Mouse (Mus musculus): Measurements from ENCODE around the gene Rbm6. TPM values are rescaled to one million over a fixed set of nuclear protein-coding genes. Genes with fewer than 3 reads are reported as not detected.
A peak's percentile ranks its signal among the peaks of the same experiment; 100 is the strongest.

The Rbm6 gene
- total RNA-seq, 4 experiments from 2014 or later = 51.7 to 91.6 (median 58.9) TPM

DNA sequence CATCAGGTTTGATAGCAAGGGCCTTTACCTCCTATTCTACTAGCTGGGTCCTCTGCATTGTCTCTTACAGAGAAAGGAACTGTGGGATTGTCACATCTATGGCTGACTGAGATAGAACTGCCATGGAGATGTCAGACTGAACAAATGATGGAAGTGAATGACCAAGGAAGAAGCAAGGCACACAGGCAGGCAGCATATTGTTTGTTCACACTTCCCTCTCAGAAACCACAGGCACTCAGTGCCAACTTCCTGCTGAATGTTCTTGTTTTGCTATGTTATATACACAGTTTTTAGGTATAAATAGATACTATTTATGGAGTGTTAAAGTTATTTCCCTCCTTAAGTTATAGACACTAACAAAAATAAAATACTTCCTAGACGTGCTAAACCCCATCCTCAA is 125.7 kb downstream of the Rbm6 start:
- DNase-seq = no peak

DNA sequence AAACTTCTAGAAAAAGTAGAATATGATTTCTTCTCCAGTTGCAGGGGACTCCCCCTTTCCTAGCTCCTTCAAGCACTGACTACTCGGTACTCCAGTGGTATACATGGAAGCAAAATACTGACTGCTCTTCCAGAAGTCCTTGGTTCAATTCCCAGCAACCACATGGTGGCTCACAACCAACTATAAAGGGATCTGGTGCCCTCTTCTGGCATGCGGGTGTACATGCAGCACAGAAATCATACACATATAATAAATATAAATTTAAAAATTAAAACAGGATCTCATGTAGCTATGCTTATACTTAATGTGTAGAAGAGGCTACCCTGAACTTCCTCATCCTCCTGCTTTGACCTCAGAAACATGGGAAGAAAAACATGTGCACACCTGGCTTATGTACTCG is 126.4 kb downstream of the Rbm6 start:
- DNase-seq = no peak

DNA sequence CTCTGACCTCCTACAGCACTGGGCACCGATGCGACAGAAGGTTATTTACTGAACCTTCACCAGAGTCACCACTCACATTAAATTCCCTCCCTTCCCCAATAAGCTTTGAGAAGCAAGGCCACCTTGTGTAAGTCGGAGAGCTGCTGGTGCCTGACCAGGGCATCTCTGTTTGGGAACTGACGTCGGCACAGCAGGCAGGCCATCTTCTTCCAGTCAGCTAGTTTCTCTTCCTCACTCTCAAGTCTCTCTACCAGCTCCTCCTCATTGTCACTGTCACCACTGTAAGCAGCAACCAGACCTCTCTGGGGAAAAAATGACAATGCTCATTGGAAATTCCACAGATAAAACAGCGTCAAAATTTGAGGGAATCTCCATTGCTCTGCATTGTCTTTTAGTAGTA is 129.0 kb downstream of the Rbm6 start:
- DNase-seq = no peak

DNA sequence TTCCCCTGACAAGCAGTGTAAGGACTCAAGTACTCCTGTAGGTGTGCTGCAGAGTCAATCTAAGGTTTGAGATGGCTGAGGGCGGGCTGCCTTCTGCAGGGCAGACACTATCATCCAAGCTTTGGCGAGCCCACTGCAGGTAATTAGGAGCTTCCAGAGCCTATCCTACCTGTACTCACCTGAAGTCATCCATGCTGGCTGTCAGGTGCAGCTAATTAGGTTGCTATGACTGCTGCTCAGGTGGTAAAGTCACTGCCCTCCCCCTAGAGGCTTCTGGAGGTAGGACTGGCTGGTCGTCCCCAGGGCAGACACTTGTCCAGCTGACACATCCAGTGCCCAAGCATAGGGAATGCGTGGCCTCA is 134.2 kb downstream of the Rbm6 start:
- no peak for DNase-seq

DNA sequence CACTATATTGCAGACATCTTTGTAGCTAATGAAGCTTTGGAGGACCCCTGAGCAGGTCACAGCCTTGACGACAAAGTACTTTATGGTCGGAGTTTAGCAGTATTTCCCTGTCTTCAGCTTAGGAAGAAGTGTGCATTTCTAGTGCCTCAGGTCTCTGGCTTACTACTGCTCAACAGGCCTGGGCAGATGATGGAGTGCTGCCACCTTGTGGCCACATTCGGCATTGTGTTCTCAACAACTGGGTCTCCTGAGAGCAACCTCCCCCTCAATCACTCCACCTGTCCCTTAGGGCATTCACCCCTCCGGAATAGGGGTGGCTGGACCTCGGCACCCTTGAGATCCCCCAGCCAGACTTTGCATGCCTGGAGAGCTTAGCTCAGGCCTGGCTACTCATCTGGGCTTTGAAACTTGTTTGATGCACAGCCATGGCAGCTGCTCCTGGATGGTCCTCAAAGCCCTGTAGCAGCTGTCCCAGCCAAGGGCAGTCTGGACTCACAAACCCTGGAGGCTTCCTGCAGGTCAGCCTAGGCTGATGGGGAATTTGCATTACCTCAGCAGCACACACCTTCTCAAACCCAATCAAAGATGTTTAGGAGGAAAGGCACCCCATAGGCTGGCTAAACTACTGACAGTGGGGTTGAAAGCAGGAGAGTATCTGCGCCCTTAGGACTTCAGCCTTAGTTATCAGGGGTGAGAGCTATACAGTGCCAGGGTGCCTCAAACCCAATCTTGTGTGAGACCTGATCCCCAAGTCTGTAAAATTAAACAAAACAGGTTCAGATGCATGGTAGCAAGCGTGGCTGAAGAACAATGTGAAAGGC is 134.8 kb downstream of the Rbm6 start:
- peak; percentile 71 for DNase-seq

DNA sequence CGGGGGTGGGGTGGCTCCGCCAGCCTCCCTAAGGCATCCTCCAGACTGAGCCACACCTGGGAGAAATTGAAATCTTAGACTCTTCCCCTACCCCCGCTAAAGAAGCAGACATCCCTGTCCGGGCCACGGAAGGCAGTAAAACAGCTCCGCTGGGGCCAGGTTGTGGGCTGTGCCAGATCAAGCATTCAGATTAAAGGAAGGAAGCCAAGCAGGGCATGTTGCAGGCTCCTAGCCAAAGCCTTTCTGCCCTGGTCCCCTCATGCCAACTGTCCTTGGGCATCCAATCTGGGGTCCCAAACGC is 136.9 kb downstream of the Rbm6 start:
- DNase-seq = no peak

DNA sequence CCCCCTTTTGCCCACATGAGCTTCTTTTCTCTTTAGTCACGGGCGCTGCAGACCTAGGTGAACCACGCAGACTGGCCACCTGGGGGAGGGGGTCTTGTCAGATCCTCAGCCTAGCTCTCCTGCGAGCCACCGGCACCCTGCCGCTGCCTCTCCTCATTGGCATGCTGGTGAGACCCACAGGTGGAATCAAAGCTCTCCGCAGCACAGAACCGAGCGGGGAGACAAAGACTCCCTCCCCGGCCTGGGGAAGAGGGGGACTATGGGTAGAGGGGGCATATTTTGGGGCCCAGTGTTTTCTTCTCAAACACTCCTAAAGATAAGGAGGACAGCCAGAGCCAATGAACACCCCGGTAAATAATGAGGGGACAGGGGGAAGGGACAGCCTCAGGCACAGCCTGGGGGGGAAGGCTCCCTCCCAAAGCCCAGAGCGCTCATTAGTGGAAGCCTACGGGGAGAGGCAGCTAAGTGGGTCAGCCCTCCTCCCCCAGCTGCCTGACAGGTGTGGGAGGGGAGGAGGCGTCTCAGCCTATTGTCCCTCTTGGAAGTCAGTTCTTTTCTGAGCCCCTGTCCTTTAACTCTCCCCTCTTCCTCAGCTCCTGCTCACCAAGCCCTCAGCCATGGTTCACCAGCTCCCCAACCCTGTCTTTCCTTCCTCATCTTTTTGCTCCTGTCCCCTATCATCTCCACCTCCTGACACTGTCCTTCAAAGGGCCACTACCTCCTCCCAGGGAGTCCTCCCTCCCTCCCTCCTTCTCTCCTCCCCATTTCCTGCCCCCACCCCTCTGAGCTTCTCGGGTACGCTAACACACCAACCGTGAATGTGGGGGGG is 137.5 kb downstream of the Rbm6 start:
- DNase-seq = no peak

DNA sequence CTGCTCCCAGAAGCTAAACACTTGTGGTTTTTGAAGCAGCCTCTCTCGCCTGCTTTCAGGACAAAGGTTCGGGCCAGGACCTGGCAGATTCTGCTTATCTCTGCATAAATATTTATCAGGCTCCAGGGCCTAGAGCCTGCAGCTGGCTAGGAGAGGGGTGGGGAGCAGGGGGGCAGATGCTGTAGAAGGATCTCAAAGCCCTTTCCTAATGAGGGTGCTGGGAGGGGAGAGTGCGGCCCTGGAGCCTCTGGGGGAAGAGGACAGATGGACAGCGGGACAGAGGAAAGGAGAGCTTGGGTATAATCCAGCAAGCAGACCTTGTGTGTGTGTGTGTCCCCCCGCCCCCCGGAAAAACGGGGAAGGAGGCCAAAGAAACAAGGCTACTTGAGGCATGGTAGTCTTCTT is 138.5 kb downstream of the Rbm6 start:
- no peak for DNase-seq

DNA sequence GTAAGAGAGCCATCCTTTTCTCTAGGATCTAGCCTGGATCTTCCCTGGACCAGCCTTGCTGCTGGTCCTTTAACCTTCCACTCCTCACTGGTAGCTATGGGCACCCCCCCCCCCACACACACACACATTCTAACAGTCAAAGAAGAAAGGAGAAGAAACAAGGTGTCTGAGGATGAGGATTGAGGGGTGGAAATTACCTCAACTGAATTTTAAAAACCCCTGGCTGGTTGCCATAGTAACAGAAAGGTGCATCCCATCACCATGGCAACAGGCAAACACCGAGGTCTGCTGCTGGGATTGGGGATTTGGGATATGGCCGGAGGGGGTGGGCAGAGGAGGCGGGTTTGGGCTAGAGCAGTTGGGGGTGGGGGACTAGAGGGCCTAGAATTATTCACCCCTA is 143.3 kb downstream of the Rbm6 start:
- no peak for DNase-seq

DNA sequence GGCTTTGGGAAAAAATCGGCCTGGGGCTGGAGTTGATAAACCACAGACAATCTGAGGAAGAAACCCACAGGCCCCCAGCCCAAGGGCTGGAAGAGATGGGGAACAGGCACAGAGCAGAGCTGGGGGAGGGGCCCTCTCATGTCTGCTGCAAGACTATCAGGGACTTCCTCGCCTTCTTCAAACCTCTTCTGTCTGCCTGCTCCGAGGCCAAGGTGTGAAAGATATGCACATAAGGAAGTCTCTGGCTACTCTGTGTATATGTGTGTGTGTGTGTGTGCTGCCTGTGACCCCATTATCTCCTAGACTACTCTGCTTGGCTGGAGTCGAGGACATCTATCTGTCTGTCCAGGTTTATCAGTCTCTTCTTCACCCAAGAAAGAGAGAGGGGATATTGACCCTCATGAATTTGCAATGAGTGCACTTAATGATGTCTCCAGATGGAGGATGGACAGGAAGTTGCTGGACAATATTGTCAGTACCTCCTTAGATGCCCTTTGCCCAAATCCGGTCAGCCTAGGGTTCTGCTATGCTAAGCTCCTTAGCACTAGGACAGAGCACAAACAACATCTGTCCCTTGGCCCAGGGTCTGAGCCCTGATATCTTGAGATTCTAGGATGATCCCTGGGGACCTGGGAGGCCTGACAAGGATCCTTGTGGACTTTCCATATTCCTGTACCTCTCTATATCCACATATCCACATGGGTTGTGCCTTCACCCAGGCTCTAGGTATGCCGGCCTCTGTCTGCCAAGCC is 143.9 kb downstream of the Rbm6 start:
- DNase-seq = no peak

DNA sequence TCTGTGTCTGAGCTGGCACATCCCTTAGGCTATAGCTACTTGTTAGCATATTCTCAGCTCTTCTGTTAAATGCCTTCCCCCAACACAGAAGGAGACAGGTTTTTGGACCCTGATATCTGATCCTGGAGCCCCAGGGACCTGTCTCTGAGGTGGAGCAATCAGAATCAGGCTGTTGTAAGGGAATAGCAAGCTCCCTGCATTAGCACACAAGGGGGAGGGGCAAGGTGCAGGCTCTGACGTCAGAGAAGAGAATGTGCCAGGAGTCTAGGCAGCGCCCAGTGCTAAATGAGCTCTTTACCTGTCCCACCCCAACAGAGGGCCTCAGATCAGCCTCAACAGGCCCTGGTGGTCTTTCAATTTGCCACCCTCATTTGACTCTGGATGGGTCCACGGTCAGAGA is 146.0 kb downstream of the Rbm6 start:
- DNase-seq = no peak

DNA sequence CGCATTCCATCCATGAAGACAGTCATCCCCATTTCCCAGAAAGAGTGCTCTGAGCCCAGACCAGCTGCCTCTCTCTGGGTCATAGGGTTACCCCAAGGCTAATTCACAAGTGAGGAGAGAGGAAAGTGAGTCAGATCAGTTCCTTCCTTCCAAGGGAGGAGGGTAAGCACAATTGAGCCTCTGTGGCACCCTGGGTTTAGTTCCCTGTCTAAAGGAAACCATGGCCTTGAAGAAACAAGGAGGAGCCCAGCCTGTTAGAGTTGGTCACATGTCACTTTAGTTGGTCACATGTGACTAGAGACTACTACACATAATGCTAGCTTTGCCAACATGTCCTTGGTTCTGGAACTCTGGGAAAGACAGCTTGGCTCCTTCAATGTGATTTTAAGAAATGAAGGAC is 148.2 kb downstream of the Rbm6 start:
- DNase-seq = no peak

DNA sequence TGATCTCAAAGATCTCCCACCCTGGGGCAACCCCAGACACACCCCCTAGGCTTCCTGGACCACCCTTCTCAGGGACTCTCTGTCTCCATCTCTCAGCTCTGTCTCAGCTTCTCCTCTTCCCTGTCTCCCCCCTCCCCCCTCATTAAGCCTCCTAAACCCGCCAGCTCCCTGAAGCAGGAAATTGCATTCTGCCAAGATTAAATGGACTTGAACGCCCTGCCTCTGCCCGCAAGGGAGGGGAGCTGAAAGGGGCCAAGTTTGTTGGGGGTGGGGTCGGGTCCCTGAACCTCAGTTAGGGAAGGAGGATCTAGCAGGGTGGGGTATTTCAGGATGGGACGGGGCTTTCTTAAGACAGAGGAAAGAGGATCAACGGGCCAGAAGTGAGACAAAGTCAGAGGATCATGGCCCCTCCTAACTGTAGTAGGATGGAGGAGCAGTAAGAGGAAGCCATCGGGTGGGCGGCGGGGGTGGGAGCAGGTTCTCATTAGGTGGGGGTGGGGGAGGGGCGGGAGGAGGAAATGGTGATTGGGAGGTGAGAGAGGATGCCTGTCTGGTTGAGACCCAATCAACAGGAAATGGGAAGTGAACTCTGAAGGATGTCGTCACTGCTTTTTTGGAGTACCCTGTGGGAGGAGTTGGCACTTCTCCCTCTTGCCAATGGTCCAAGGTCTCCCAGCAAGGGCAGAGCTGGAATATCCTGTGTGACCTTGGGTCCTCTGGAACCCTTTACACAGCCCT is 149.1 kb downstream of the Rbm6 start:
- DNase-seq = peak; percentile 77

Other genes starting within 250 kb of the Rbm6 start
- gene Gnai2, start 237.9 kb downstream of the Rbm6 start, total RNA-seq (2022) = 100 to 1,000 TPM; 229 to 382 (median 295) TPM
- gene Slc38a3, start 203.7 kb downstream of the Rbm6 start, total RNA-seq (2022) = 1 to 10 TPM in 1 of 4 experiments, under 1 TPM in 3; 0.31 to 2.2 (median 0.74) TPM
- gene Gnat1, start 193.5 kb downstream of the Rbm6 start, total RNA-seq (2022) = under 1 TPM in 1 of 4 experiments, not detected in 3; 0.74 TPM
- gene Sema3f, start 162.8 kb downstream of the Rbm6 start, total RNA-seq (2022) = 10 to 100 TPM; 25.0 to 41.2 (median 29.8) TPM
- 100 to 1,000 TPM in 2 of 4 experiments, 10 to 100 TPM in 2; 91.2 to 204 (median 127) TPM for gene Rbm5, start 102.2 kb downstream of the Rbm6 start, total RNA-seq (2022)
- 10 to 100 TPM; 19.5 to 22.1 (median 20.1) TPM for gene Mon1a, start 14.9 kb upstream of the Rbm6 start, total RNA-seq (2022)
- gene Mst1r, start 33.6 kb upstream of the Rbm6 start, total RNA-seq (2022) = 10 to 100 TPM; 10.3 to 28.6 (median 17.9) TPM
- gene Actl11, start 55.2 kb upstream of the Rbm6 start, total RNA-seq (2022) = not detected
- 10 to 100 TPM in 2 of 4 experiments, 1 to 10 TPM in 2; 6.4 to 11.1 (median 9.7) TPM for gene Camkv, start 62.4 kb upstream of the Rbm6 start, total RNA-seq (2022)
- gene Traip, start 76.9 kb upstream of the Rbm6 start, total RNA-seq (2022) = 1 to 10 TPM; 2.2 to 7.0 (median 4.2) TPM
- gene Uba7, start 102.3 kb upstream of the Rbm6 start, total RNA-seq (2022) = 10 to 100 TPM; 17.4 to 48.9 (median 25.9) TPM
- gene Gm20661, start 109.8 kb upstream of the Rbm6 start, total RNA-seq (2022) = under 1 TPM in 3 of 4 experiments, not detected in 1; 0.32 to 0.43 (median 0.37) TPM
- gene Inka1, start 112.6 kb upstream of the Rbm6 start, total RNA-seq (2022) = 1 to 10 TPM; 4.7 to 6.0 (median 5.0) TPM
- gene Cdhr4, start 119.3 kb upstream of the Rbm6 start, total RNA-seq (2022) = 1 to 10 TPM in 2 of 4 experiments, under 1 TPM in 2; 0.66 to 1.3 (median 1.0) TPM
- 1 to 10 TPM in 3 of 4 experiments, not detected in 1; 3.8 to 7.4 (median 4.0) TPM for gene Gm20662, start 123.1 kb upstream of the Rbm6 start, total RNA-seq (2022)
- gene Ip6k1, start 129.3 kb upstream of the Rbm6 start, total RNA-seq (2022) = 100 to 1,000 TPM; 138 to 184 (median 167) TPM
- 10 to 100 TPM; 23.5 to 31.6 (median 28.2) TPM for gene Gmppb, start 176.0 kb upstream of the Rbm6 start, total RNA-seq (2022)
- gene Amigo3, start 179.9 kb upstream of the Rbm6 start, total RNA-seq (2022) = 1 to 10 TPM; 2.4 to 6.6 (median 4.1) TPM
- under 1 TPM in 1 of 4 experiments, not detected in 3; 0.10 TPM for gene Mst1, start 207.2 kb upstream of the Rbm6 start, total RNA-seq (2022)
- gene Rnf123, start 210.1 kb upstream of the Rbm6 start, total RNA-seq (2022) = 100 to 1,000 TPM in 1 of 4 experiments, 10 to 100 TPM in 3; 68.2 to 108 (median 86.5) TPM
- gene Apeh, start 221.4 kb upstream of the Rbm6 start, total RNA-seq (2022) = 100 to 1,000 TPM; 104 to 125 (median 109) TPM